ENCODE assay signal across 9 mouse cellular contexts in genomic region chr7:6331233-6331956, GRCm38 (mm10). TPM values are rescaled to one million over a fixed set of nuclear protein-coding genes. Genes with fewer than 3 reads are reported as not detected.
A peak's percentile ranks its signal among the peaks of the same experiment; 100 is the strongest.
DNase-seq lines count a peak whose midpoint lies in the region; ATAC-seq and TF ChIP-seq lines count a peak whose summit lies in the region.
"Had no signal": no experiment of that assay in that cellular context is flagged by ENCODE, and none has a peak within 500 bp of the region (broad histone marks: within the 10 kb centered on the region; RNA-seq: fewer than 3 reads in every experiment).

Zfp583 (minus strand) TSS chr7:6331285.

- peak within 1 kb of the TSS; percentile 47 for H3K4me2 ChIP-seq in forebrain, embryonic 15.5 days (replicated peaks)
- H3K4me2 ChIP-seq in liver, postnatal 0 days (ENCODE audit: low read depth, low read length) = peak within 1 kb of the TSS; percentile 75
- peak within 1 kb of the TSS; percentile 59 for H3K4me2 ChIP-seq in neural tube, embryonic 13.5 days

- peak within 1 kb of the TSS; percentile 87 for H3K27ac ChIP-seq in forebrain, embryonic 15.5 days (replicated peaks)
- H3K27ac ChIP-seq in liver, postnatal 0 days (ENCODE audit: low read depth) = 0 out of 2 replicates have a peak within 1 kb of the TSS, but pooled peaks have one; percentile 5
- H3K27ac ChIP-seq in neural tube, embryonic 13.5 days (replicated peaks) = peak within 1 kb of the TSS; percentile 87

- DNase-seq in ES-CJ7 (ENCODE audit: low read depth, low spot score) = peak; percentile 92
- DNase-seq in cerebellum, adult 18-20 months = peak; percentile 90
- DNase-seq in heart, postnatal 14 days = peak; percentile 79 to 83
- peak; percentile 88 for DNase-seq in layer of hippocampus, adult 11-12 months (ENCODE audit: low spot score)
- DNase-seq in liver, postnatal 0 days = peak; percentile 74
- DNase-seq in telencephalon, adult 2 months (ENCODE audit: low read depth, low spot score) = peak; percentile 87

- peaks cover 14% of the 10 kb centered on the region for H3K36me3 ChIP-seq in forebrain, embryonic 15.5 days
- H3K36me3 ChIP-seq in liver, postnatal 0 days (replicated peaks; ENCODE audit: insufficient read depth, low read length) = no peaks in the 10 kb centered on the region
- peaks cover 19% of the 10 kb centered on the region for H3K36me3 ChIP-seq in neural tube, embryonic 13.5 days

- H3K27me3 ChIP-seq in forebrain, embryonic 15.5 days = no peaks in the 10 kb centered on the region
- H3K27me3 ChIP-seq in liver, postnatal 0 days (ENCODE audit: insufficient read depth, low read length) = no peaks in the 10 kb centered on the region
- H3K27me3 ChIP-seq in neural tube, embryonic 13.5 days = no peaks in the 10 kb centered on the region

- no peak for TF ChIP-seq CTCF in liver, postnatal 0 days (IDR thresholded peaks at IDR 0.05; ENCODE audit: low read depth)

- intact Hi-C loops in heart, postnatal 14 days (cut with DNase I) = no loop called here

- 0 out of 2 replicates have a peak, but pooled peaks cover 3% of the 10 kb centered on the region for H3K9me3 ChIP-seq in forebrain, embryonic 15.5 days
- no peaks in the 10 kb centered on the region for H3K9me3 ChIP-seq in liver, postnatal 0 days (ENCODE audit: low read length)
- H3K9me3 ChIP-seq in neural tube, embryonic 13.5 days = no peaks in the 10 kb centered on the region; the same call in 1 of the 2 replicates

- WGBS in forebrain, embryonic 15.5 days = 4% methylated on average over 31 of the region's 31 CpGs
- 7% methylated on average over 28 of the region's 31 CpGs for WGBS in liver, postnatal 0 days (ENCODE audit: insufficient replicate concordance)
- 4% methylated on average over 31 of the region's 31 CpGs for WGBS in neural tube, embryonic 13.5 days

- H3K4me3 ChIP-seq in forebrain, embryonic 15.5 days = peak within 1 kb of the TSS; percentile 59
- peak within 1 kb of the TSS; percentile 53 for H3K4me3 ChIP-seq in liver, postnatal 0 days (ENCODE audit: low read depth, low read length)
- peak within 1 kb of the TSS; percentile 52 for H3K4me3 ChIP-seq in neural tube, embryonic 13.5 days

- peak; percentile 93 for ATAC-seq in forebrain, embryonic 15.5 days (replicated peaks)
- peak; percentile 96 for ATAC-seq in liver, postnatal 0 days
- peak; percentile 95 for ATAC-seq in neural tube, embryonic 13.5 days (ENCODE audit: low read depth)
- ATAC-seq: Patski had no signal

- H3K9ac ChIP-seq in forebrain, embryonic 15.5 days (replicated peaks) = peak within 1 kb of the TSS; percentile 73
- peak within 1 kb of the TSS; percentile 57 for H3K9ac ChIP-seq in liver, postnatal 0 days (replicated peaks)
- peak within 1 kb of the TSS; percentile 82 for H3K9ac ChIP-seq in neural tube, embryonic 13.5 days

- H3K4me1 ChIP-seq in forebrain, embryonic 15.5 days = peaks cover 16% of the 10 kb centered on the region
- H3K4me1 ChIP-seq in liver, postnatal 0 days (ENCODE audit: insufficient read depth) = peaks cover 5% of the 10 kb centered on the region
- H3K4me1 ChIP-seq in neural tube, embryonic 13.5 days (replicated peaks) = peaks cover 20% of the 10 kb centered on the region

- no peak for TF ChIP-seq EP300 in liver, postnatal 0 days (IDR thresholded peaks at IDR 0.05; ENCODE audit: low read depth)

RNA-seq across cellular contexts. Expression of gene Zfp583, which starts in this region (rescaled TPM):
- 12.3 and 13.8 TPM in 2 replicates for polyA plus RNA-seq in forebrain, embryonic 15.5 days (2015; fragmentation: Nextera tagmentation; extraction: Ambion mirVana)
- 1 to 10 TPM; 1.0 to 1.5 TPM for total RNA-seq in heart, postnatal 14 days (2021)
- 0.36 and 0.41 TPM in 2 replicates for polyA plus RNA-seq in liver, postnatal 0 days (2015; fragmentation: Nextera tagmentation; extraction: Ambion mirVana)
- 10.4 and 14.0 TPM in 2 replicates for polyA plus RNA-seq in neural tube, embryonic 13.5 days (2015; fragmentation: Nextera tagmentation; extraction: Ambion mirVana)
- polyA plus RNA-seq: Patski had no signal

Comparison
In these comparisons a context has a peak if more than half of its experiments do, and no peak if none do; other contexts are left out.
1. Peak in every context shown above with its lines: DNase-seq, ATAC-seq, H3K4me3 ChIP-seq and H3K27ac ChIP-seq.
2. Peak in DNase-seq, ATAC-seq, H3K4me3 ChIP-seq, H3K27ac ChIP-seq, H3K9ac ChIP-seq and H3K4me2 ChIP-seq in liver, postnatal 0 days; RNA of the gene not detected or under 1 TPM.
3. H3K27ac ChIP-seq: peak in every context shown above with its lines; median percentile 87 in forebrain, embryonic 15.5 days; 87 in neural tube, embryonic 13.5 days; 5 in liver, postnatal 0 days.